Mouse (Mus musculus): ENCODE data around the gene Timm29.
A peak's percentile ranks its signal among the peaks of the same experiment; 100 is the strongest.
"Not testable (repeated sequence)": the region's sequence is repeated elsewhere in the genome, so short reads cannot be mapped to it uniquely, and the experiment has no call there.

The Timm29 gene

DNA sequence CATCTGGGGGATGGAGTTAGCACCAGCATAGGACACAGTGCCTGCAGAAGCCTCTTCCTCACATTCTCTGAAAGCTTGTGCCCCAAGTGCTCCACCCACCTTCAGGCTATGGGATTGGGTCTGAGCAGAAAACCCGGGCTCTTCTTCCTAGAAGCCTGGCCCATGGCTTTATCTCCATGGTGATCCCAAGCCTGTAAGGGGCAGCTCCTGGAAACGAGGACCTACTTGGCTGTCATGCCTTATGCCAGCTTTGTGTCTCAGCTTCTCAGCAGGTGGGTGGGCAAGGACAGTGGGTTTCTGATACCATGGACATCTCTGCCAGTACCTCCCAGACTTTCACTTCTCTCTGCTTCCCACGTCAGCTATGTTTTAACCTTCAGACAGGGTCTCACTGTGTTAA, 14.3 kb upstream of the Timm29 start:
- no peak for DNase-seq (ENCODE audit: low read depth, low spot score)

- DNase-seq (ENCODE audit: low read depth, low spot score): no peak
Observed at GRCm38 (mm10) chr9:21585401-21585800, 7.1 kb upstream of the Timm29 start.

- DNase-seq (ENCODE audit: low read depth, low spot score): no peak
Observed at GRCm38 (mm10) chr9:21587678-21588349, 4.7 kb upstream of the Timm29 start.

DNA sequence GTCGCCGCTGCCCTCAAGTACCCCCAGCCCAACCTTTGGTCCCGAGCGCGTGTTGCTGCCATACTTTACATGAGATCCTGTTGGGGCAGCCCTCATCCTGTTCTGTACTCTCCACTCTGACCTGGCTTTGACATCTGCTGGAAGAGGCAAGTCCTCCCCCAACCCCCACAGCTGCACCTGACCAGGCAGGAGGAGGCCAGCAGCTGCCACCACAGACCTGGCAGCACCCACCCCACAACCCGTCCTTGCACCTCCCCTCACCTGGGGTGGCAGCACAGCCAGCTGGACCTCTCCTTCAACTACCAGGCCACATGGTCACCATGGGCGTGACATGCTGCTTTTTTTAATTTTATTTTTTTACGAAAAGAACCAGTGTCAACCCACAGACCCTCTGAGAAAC, 4.2 kb upstream of the Timm29 start:
- DNase-seq (ENCODE audit: low read depth, low spot score): no peak

DNA sequence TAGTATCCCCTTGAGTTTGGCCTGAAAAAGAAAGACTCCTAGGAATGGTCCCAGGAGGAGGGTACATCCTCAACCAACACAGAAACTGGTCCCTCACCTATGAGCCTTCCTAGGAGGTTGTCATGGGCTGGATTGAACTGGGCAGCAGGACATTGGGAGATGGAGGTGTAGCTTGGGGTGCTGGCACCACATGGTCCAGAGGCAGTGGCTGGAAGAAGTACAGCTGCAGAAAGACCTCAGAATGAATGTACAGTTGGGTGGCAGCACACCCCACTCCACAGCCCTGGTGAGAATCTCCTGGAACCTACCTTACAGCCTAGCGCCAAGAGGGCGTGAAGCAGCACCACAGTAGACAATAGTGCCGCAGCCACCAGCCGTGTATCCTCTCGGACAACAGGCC, 3.0 kb upstream of the Timm29 start:
- no peak for DNase-seq (ENCODE audit: low read depth, low spot score)

- DNase-seq (ENCODE audit: low read depth, low spot score): no peak
Observed at GRCm38 (mm10) chr9:21591127-21591830, 1.2 kb upstream of the Timm29 start.

- no peak for DNase-seq (ENCODE audit: low read depth, low spot score)
Observed at GRCm38 (mm10) chr9:21591831-21592702, 455 bp upstream of the Timm29 start.

DNA sequence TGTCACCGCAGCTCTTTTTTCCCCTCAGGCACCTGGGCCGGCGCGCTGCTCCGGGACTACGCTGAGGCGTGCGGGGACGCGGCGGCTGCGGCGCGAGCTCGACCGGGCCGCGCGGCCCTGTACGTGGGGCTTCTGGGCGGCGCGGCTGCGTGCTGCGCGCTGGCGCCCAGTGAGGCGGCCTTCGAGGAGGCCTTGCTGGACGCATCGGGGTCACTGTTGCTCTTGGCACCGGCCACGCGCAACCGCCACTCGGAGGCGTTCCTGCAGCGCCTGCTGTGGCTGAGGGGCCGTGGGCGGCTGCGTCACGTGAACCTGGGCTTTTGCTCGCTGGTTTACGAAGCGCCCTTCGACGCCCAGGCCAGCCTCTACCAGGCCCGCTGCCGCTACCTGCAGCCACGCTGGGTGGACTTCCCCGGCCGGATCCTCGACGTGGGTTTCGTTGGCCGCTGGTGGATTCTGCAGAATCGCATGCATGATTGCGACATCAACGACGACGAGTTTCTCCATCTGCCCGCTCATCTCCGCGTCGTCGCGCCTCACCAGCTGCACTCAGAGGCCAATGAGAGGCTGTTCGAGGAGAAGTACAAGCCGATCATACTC, 700 bp downstream of the Timm29 start:
- DNase-seq (ENCODE audit: low read depth, low spot score): peak; percentile 69

GRCm38 (mm10) chr9:21594350-21594749, 1.8 kb downstream of the Timm29 start:
- DNase-seq (ENCODE audit: low read depth, low spot score): not testable (repeated sequence)

GRCm38 (mm10) chr9:21594838-21595237, 2.3 kb downstream of the Timm29 start:
- no peak for DNase-seq (ENCODE audit: low read depth, low spot score)

DNA sequence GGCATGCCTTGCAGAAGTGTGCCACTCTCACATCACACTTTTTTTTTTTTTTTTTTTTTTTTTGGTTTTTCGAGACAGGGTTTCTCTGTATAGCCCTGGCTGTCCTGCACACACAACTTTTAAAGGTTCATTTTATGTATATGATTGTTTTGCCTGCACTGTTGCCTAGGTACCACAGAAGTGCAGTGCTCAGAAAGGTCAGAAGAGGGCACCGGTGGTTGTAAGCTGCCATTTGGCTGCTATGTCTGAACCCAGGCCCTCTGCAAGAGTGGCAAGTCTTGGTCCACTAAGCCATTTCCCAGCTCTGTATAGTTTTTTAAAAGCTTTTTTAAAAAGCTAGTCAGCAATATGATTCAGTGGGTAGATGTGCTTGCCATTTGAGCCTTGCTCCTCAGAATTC, 5.7 kb downstream of the Timm29 start:
- peak; percentile 78 for DNase-seq (ENCODE audit: low read depth, low spot score)

- no peak for DNase-seq (ENCODE audit: low read depth, low spot score)
Observed at GRCm38 (mm10) chr9:21600186-21600585, 7.7 kb downstream of the Timm29 start.

DNA sequence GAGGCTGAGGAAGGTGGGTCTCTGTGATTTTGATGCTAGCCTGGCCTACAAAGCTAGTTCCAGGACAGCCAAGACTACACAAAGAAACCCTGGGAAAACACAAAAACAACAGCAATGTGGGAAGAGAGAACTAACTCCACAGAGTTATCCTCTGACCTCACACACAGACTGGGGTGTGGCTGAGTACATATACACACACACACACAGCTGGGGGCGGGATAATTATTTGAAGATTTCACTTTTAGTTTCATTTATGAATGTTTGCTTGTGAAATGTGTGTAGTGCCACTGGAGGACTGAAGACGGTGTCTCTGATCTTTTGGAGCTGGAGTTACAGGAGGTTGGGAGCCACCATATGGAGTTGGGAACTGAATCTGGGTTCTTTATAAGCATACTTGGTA, 8.6 kb downstream of the Timm29 start:
- DNase-seq (ENCODE audit: low read depth, low spot score): peak; percentile 33

GRCm38 (mm10) chr9:21601722-21602399, 9.3 kb downstream of the Timm29 start:
- peak; percentile 91 for DNase-seq (ENCODE audit: low read depth, low spot score)

- DNase-seq (ENCODE audit: low read depth, low spot score): no peak
Observed at GRCm38 (mm10) chr9:21604119-21604518, 11.6 kb downstream of the Timm29 start.

GRCm38 (mm10) chr9:21605865-21606264, 13.3 kb downstream of the Timm29 start:
- DNase-seq (ENCODE audit: low read depth, low spot score): no peak

DNA sequence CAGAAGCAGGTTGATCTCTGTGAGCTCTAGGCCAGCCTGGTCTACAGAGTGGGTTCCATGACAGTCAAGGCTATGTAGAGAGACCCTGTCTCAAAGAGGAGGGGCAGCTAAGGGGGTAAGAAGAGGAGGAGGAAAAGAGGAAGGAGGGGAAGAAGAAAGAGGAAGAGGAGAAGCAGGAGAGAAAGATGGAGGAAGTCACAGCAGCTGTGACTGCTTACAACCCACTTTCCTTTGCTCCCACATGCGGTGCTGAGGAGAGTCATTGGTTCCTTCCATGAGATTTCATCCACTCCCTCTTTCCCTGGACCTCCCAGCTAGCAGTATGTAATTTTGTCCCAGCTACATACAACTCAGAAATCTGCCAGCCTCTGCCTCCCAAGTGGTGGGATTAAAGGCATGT, 14.1 kb downstream of the Timm29 start:
- DNase-seq (ENCODE audit: low read depth, low spot score): no peak

DNA sequence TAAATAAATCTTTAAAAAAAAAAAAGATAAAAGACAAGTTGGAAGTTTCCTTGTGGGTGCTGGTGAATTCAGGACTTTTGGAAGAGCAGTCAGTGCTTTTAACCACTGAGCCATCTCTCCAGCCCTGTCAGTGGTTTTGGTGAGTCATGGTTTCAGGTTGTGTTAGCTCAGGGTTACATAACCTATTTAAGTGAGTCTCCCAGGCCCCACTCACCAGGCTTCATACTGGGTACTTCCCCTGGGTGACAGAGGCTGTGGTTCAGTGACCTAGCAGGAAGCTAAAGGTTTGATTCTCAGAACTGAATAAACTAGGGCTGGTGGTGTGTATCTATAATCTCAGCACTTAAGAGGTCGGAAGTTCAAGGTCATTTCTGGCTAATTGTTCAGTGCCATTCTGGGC, 17.3 kb downstream of the Timm29 start:
- peak; percentile 85 for DNase-seq (ENCODE audit: low read depth, low spot score)

DNA sequence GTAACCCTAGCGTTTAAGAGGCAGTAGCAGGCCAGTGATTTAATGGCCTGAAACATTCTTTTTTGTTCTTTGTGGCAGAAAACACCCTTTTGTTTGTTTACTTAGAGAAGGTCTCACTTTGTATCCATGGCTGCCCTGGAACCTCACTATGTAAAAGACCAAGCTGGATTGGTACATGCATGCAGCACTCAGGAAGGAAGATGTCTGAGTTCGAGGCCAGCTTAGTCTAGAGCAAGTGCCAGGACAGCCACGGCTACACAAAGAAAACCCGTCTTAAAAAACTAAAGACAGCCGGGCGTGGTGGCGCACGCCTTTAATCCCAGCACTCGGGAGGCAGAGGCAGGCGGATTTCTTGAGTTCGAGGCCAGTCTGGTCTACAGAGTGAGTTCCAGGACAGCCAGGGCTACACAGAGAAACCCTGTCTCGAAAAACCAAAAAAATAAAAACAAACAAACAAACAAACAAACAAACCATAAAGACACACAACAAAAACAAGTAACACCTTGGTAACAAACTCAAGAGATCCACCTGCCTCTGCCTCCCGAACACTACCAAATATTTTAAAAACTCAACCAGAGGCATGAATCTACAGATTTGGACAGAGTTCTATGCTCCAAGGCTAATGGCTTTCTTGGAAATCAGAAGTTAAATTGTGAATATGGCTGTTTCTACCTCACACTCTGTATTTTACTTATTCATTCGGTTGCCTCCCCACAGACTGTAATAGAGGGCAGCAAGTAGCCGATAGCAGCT, 22.5 kb downstream of the Timm29 start:
- DNase-seq (ENCODE audit: low read depth, low spot score): no peak

- peak; percentile 100 for DNase-seq (ENCODE audit: low read depth, low spot score)
Observed at GRCm38 (mm10) chr9:21615617-21616231, 23.2 kb downstream of the Timm29 start, which contains the start of gene Smarca4. Smarca4 (plus strand) TSS chr9:21616169.

All from CD4-positive, CD25-positive, alpha-beta regulatory T cell, adult 2 months (primary cell).